Mouse (Mus musculus) olfactory bulb, adult 2 months (tissue): Measurements from ENCODE around the gene Ube2h.

Source experiments
- CTCF ChIP-seq: fragments of 200-500 bp; IDR thresholded peaks from 2 replicates; pipeline ENCODE4 v1.5.1; 2012; ENCODE audit warnings: low read depth, mild to moderate bottlenecking, low read length, moderate library complexity; ENCODE audit not compliant: insufficient read depth
- POLR2A ChIP-seq: fragments of 200-500 bp; IDR thresholded peaks from 2 replicates; pipeline ENCODE4 v1.6.1; 2012; ENCODE audit warnings: mild to moderate bottlenecking, low read depth, low read length, moderate library complexity; ENCODE audit not compliant: insufficient read depth

- TF ChIP-seq CTCF, result no peak
- TF ChIP-seq POLR2A, result no peak
Measured at GRCm38 (mm10) chr6:30255846-30256245, 48.5 kb downstream of the Ube2h start.
